Mouse (Mus musculus): ENCODE measurements at regions not wholly inside any gene's neighbourhood (a gene's known extent, or its start where the extent isn't known, plus 50 kb on each side); places are given as distances from the start of the nearest gene placed in this dataset.
A peak's percentile ranks its signal among the peaks of the same experiment; 100 is the strongest.

GRCm38 (mm10) chr14:67545036-67545435, 1536.0 kb upstream of the Gulo start:
- no peaks in the 10 kb centered on the region for H3K36me3 ChIP-seq
- 65% methylated on average over 5 of the region's 5 CpGs for WGBS
- H3K4me1 ChIP-seq, result 0 out of 2 replicates have a peak, but pooled peaks cover 8% of the 10 kb centered on the region

DNA sequence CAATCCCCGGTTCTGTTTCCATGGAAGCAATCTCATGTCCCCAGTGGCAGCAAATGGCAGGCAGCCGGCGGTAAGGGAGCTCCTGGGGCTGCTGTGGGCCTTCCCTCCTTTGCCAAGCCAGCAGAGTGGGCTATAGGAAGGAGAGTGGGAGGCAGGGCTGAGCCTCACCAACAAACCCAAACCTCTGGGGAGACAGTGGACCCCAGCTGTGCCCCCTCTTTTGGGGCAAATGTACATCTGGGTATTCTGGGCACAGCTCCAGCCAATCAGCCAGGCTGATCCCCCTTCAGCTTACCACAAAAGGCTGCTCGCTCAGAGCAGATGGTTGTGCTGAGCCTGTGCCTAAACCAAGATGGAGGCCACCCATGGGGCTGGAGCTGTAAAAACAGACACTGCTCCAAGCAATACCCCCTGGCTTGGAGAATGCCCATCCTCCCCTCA, 1532.3 kb upstream of the Gulo start:
- H3K27me3 ChIP-seq (replicated peaks), result no peaks in the 10 kb centered on the region
- ATAC-seq (ENCODE audit: low FRiP score, low read depth), result peak; percentile 84
- peaks cover 15% of the 10 kb centered on the region; the same call in 1 of the 2 replicates for H3K9me3 ChIP-seq
- no peak overlapping the region for H3K4me3 ChIP-seq
- WGBS, result 26% methylated on average over 4 of the region's 4 CpGs
- H3K9ac ChIP-seq, result no peak overlapping the region
- no peaks in the 10 kb centered on the region for H3K36me3 ChIP-seq
- peaks cover 20% of the 10 kb centered on the region for H3K4me1 ChIP-seq
- H3K4me2 ChIP-seq (replicated peaks), result no peak overlapping the region
- H3K27ac ChIP-seq, result no peak overlapping the region

More at GRCm38 (mm10) chr14:67545036-67545435, 1536.0 kb upstream of the Gulo start:
- H3K9me3 ChIP-seq, result peaks cover 21% of the 10 kb centered on the region; the same call in 1 of the 2 replicates
- no peak for ATAC-seq (ENCODE audit: low FRiP score, low read depth)
- H3K4me2 ChIP-seq (replicated peaks), result no peak overlapping the region
- no peak overlapping the region for H3K27ac ChIP-seq
- no peaks in the 10 kb centered on the region for H3K27me3 ChIP-seq (replicated peaks)
- H3K9ac ChIP-seq, result no peak overlapping the region
- H3K4me3 ChIP-seq, result no peak overlapping the region

DNA sequence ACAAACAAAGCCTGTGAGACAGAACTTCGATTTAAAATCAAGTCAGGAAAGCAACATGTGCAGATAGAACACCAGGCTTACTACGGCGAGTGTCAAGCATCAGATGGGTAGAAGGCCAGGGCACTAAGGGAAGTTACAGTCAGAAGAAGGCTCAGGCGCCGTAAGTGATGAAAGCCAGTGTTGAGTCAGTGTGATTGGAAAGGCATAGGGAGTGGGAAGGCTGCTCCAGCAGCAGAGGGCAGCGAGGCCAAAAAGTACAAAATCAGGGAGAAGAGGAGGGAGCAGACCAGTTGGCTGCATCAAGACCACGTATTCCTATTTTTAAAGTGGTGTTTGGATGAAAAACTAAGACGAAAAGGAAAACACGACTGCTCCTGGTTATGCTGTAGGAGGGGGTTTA, 1529.7 kb upstream of the Gulo start:
- peaks cover 20% of the 10 kb centered on the region for H3K4me1 ChIP-seq
- ATAC-seq (ENCODE audit: low FRiP score, low read depth), result no peak
- H3K4me2 ChIP-seq (replicated peaks), result no peak overlapping the region
- H3K27ac ChIP-seq, result no peak overlapping the region
- no peaks in the 10 kb centered on the region for H3K27me3 ChIP-seq (replicated peaks)
- H3K36me3 ChIP-seq, result no peaks in the 10 kb centered on the region
- no peak overlapping the region for H3K4me3 ChIP-seq
- H3K9me3 ChIP-seq, result peaks cover 8% of the 10 kb centered on the region; the same call in 1 of the 2 replicates
- no peak overlapping the region for H3K9ac ChIP-seq
- 79% methylated on average over 9 of the region's 9 CpGs for WGBS

GRCm38 (mm10) chr14:67536787-67537659, 1528.0 kb upstream of the Gulo start:
- H3K27ac ChIP-seq, result peak overlapping the region; percentile 53; the same call in 1 of the 2 replicates
- H3K36me3 ChIP-seq, result no peaks in the 10 kb centered on the region
- no peak overlapping the region for H3K9ac ChIP-seq
- no peak overlapping the region for H3K4me2 ChIP-seq (replicated peaks)
- ATAC-seq (ENCODE audit: low FRiP score, low read depth), result peak; percentile 71; the same call in 1 of the 2 replicates
- no peak overlapping the region for H3K4me3 ChIP-seq
- H3K27me3 ChIP-seq (replicated peaks), result no peaks in the 10 kb centered on the region
- peaks cover 20% of the 10 kb centered on the region for H3K4me1 ChIP-seq
- H3K9me3 ChIP-seq, result no peaks in the 10 kb centered on the region
- 24% methylated on average over 8 of the region's 8 CpGs for WGBS

DNA sequence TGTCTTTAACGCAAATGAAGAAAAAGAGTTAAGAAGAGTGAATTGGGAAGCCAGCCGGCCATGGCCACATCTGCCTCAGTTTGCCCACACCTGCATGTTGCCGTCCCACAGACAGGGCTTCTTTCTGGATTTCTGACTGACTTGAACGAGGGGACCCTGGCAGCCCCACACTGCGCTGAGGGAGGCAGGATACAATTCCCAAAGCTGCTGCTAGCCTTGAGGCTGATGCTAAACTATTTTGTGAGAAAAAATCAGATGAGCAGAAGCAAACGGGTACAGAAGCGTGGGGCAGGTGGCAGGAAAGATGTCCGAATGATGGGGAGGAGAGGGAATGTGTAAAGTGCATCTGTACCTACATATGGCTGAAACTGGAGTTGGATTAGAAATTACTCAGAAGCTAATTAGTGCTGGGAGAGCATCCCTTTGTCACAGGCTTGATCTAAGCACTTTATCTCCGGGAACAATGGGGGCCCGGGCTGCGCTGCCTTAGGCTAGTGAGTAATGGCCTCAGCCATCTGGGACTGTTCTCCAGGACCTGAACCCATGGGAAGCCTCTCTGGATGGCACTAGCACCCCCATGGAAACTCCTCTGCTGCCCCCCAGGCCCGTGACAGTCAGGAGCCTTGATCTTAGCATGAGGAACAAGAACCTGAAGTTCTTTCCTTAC, 1497.9 kb upstream of the Gulo start:
- H3K9ac ChIP-seq, result no peak overlapping the region
- no peaks in the 10 kb centered on the region for H3K36me3 ChIP-seq
- 47% methylated on average over 12 of the region's 12 CpGs for WGBS
- H3K4me1 ChIP-seq, result no peaks in the 10 kb centered on the region
- ATAC-seq (ENCODE audit: low FRiP score, low read depth), result peak; percentile 82
- no peaks in the 10 kb centered on the region for H3K9me3 ChIP-seq
- no peak overlapping the region for H3K4me2 ChIP-seq (replicated peaks)
- no peaks in the 10 kb centered on the region for H3K27me3 ChIP-seq (replicated peaks)
- H3K27ac ChIP-seq, result peak overlapping the region; percentile 20; the same call in 1 of the 2 replicates
- H3K4me3 ChIP-seq, result no peak overlapping the region

DNA sequence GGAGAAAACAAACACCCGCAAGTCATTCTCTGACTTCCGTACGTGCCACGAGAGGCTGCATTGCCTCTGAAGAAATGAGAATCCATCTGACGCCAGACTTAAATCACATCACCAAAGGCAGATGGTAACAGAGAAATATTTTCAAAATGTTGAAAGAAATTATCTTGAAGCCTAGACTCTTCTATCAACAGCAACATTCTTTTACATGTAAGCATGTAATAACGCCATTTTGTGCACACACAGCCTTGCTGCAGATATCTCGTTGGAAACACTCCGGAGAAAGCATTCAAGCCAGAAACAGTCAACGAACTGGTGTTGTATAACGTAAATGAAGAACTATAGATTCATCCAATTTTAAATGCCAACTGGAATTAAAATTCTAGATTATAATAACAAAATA, 1483.1 kb upstream of the Gulo start:
- Histone ChIP-seq H3K9ac (no peak overlapping the region), H3K9me3 (no peaks in the 10 kb centered on the region), H3K27me3 (replicated peaks) (no peaks in the 10 kb centered on the region), H3K4me1 (no peaks in the 10 kb centered on the region), H3K36me3 (no peaks in the 10 kb centered on the region), H3K27ac (no peak overlapping the region), H3K4me3 (no peak overlapping the region), H3K4me2 (replicated peaks) (no peak overlapping the region)
- 93% methylated on average over 10 of the region's 10 CpGs for WGBS
- ATAC-seq (ENCODE audit: low FRiP score, low read depth), result no peak

DNA sequence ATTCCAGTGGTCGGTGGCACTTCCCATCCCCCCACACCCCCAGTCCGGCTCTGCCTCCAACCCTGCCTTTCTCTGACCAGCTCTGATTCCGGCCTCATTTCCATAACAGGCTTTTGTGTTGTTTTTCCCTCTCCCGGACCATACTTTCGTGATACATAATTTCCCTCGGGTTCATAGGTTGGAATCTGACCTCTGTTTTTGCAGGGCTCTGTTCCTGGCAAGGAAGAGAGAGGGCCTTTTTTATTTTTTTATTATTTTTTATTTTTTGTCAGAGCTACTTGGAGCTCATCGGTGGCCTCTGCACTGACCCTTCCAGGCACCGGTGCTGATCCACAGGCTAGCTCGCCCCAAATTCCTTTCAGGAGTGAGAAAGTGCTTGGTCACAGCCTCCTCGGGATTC, 1477.7 kb upstream of the Gulo start:
- Histone ChIP-seq H3K9me3 (no peaks in the 10 kb centered on the region), H3K27ac (no peak overlapping the region), H3K27me3 (replicated peaks) (no peaks in the 10 kb centered on the region), H3K4me2 (replicated peaks) (no peak overlapping the region), H3K4me1 (no peaks in the 10 kb centered on the region), H3K36me3 (no peaks in the 10 kb centered on the region), H3K9ac (no peak overlapping the region), H3K4me3 (no peak overlapping the region)
- no peak for ATAC-seq (ENCODE audit: low FRiP score, low read depth)
- 28% methylated on average over 10 of the region's 10 CpGs for WGBS

DNA sequence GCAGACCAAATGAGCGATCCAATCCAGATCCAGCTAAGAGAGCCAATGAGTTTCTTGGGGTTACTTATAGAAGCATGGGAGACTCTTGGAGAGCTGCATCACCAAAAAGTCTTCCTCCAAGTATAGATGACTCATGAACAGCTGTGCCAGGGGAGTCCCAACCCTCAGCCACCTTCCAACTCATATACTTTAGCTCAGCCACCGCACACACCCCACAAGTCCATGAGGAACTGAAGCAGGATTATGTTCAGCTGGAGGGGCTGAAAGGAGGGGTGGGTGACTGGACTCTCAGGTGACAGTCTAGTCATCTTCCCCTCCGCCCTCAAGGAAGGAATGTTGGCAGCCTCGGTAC, 1476.4 kb upstream of the Gulo start:
- H3K4me3 ChIP-seq, result no peak overlapping the region
- ATAC-seq (ENCODE audit: low FRiP score, low read depth), result no peak
- no peak overlapping the region for H3K9ac ChIP-seq
- H3K4me2 ChIP-seq (replicated peaks), result no peak overlapping the region
- no peaks in the 10 kb centered on the region for H3K4me1 ChIP-seq
- H3K36me3 ChIP-seq, result no peaks in the 10 kb centered on the region
- H3K9me3 ChIP-seq, result no peaks in the 10 kb centered on the region
- H3K27ac ChIP-seq, result no peak overlapping the region
- 95% methylated on average over 4 of the region's 4 CpGs for WGBS
- H3K27me3 ChIP-seq (replicated peaks), result no peaks in the 10 kb centered on the region

- H3K36me3 ChIP-seq, result no peaks in the 10 kb centered on the region
- ATAC-seq (ENCODE audit: low FRiP score, low read depth), result no peak
- no peaks in the 10 kb centered on the region for H3K4me1 ChIP-seq
- H3K4me2 ChIP-seq (replicated peaks), result no peak overlapping the region
- 55% methylated on average over 19 of the region's 19 CpGs for WGBS
- H3K27me3 ChIP-seq (replicated peaks), result no peaks in the 10 kb centered on the region
- no peak overlapping the region for H3K27ac ChIP-seq
- no peak overlapping the region for H3K4me3 ChIP-seq
- no peak overlapping the region for H3K9ac ChIP-seq
- H3K9me3 ChIP-seq, result no peaks in the 10 kb centered on the region
Observed at GRCm38 (mm10) chr14:67484533-67485448, 1475.8 kb upstream of the Gulo start.
